Mouse (Mus musculus) large intestine, adult 2 months (tissue): ENCODE measurements around the gene Wbp11. TPM values are rescaled to one million over a fixed set of nuclear protein-coding genes. Genes with fewer than 3 reads are reported as not detected.
"Not testable (repeated sequence)": the region's sequence is repeated elsewhere in the genome, so short reads cannot be mapped to it uniquely, and the experiment has no call there.

Source experiments
- DNase-seq: peaks from one replicate; pipeline ENCODE4 v3.0.0-alpha.2; 2012; ENCODE audit warnings: low read depth, low spot score
- WGBS: fragments of 180-500 bp; shearing (Covaris S2); methylation state at CpG from one replicate; pipeline ENCODE4 v1.1.7; 2018; 5-methylcytosine and 5-hydroxymethylcytosine counted together
- polyA plus RNA-seq: library from polyadenylated mRNA; depleted of rRNA; stranded (reverse); fragments of >200 nt; gene quantifications from 2 replicates; pipeline ENCODE4 v1.2.3, GENCODE M21; 2012

The Wbp11 gene
- polyA plus RNA-seq, 1 experiment, result 26.9 TPM

DNA sequence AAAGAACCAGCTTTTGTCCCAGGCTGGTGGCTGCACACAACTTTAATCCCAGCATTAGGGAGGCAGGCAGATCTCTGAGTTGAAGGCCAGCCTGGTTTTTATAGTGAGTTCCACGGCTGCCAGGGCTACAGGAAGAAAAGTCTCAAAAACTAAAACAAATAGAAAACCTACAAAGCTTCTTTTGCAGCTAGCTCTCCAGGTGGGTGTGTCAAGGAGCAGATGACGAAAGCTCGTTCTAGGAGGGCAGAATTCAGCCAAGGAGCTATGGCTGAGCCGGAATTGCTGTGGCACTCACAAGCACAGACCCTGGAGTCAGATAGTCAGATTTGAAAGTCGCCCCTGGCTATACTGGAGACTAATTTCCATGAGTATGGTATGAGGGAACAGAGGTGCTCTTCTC lies 21.2 kb downstream of the Wbp11 start:
- no peak for DNase-seq
- WGBS, result 28% methylated on average over 5 of the region's 5 CpGs

DNA sequence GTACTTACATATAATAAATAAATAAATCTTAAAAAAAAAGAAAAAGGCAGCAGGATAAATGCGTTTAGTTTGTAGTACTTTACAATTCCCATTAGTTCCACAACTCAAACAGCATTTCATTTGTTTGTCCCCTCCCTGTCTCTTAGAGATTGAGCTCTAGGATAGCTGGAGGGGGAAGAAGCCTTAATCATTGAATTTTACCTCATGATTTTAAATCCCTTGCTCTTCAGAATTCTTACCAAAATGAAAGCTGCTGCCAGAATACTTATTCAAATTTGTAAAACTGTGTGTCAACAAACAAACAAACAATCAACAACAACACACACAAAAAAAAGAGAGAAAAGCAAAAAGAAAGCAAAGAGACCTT lies 22.6 kb downstream of the Wbp11 start:
- WGBS, result 21% methylated on average over 1 of the region's 1 CpGs
- no peak for DNase-seq

DNA sequence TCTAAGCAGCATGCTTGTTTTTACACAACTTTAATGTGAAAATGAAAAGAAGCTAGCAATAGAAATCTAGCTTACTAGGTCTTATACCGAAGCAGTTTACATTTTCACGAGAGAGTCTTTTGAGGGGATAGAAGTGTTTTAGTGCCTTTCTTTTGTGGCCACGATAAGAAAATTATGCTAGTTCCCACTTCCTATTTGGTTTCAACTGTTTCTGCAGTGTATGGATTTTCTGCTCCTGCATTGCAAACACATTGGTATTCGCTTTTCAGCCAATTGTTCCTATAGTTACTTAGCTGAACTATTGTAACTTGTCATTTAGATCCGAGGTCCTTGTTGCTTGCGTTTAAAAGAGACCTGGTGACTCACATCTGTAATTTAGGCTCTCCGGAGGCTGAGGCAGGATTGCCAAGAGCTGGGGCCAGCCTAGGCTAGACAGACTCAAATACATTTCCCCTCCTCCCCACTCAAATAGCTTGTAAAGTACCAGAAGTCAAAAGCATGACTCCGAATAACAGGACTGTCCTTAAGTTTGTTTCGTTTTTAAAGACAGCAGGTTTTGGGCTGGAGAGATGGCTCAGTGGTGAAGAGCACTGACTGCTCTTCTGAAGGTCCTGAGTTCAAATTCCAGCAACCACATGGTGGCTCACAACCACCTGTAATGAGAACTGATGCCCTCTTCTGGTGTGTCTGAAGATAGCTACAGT lies 23.2 kb downstream of the Wbp11 start:
- WGBS, result 7% methylated on average over 9 of the region's 9 CpGs
- no peak for DNase-seq

DNA sequence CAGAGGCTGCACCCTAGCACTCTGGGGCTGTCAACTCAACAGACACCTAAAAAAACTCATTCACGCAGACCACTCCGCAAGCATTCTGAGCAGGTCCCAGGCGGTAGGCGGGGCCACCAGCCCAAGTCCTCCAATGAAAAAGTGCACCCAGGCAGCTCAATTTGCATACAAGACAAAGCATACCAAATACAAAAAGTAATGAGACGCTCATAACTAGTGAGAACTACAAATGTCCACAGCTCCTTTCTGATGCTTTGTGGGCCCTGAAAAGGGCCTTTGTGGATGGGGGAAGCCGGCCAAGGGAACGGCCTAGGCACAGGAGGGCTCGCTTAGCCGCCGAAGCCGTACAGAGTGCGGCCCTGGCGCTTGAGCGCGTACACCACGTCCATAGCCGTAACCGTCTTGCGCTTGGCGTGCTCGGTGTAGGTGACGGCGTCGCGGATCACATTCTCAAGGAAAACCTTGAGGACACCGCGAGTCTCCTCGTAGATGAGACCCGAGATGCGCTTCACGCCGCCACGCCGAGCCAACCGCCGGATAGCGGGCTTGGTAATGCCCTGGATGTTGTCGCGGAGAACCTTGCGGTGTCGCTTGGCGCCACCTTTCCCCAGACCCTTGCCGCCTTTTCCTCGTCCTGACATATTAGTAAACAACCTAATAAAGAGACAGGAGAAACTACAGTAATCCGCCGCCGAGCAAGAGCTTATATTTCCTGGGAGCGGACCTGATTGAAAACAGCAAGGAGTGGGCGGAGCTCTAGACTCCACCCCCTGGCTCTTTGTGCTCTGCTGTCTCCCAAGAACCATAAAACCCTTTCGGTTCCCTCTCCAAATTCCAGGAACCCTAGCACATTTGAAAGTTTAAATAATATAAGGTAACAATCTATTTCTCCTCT lies 24.0 kb downstream of the Wbp11 start, which contains the start of gene Hist4h4:
Gene Hist4h4 (minus strand): TSS at position 677 of the 895 bp plus-strand sequence.
- no peak for DNase-seq
- WGBS, result 2% methylated on average over 50 of the region's 50 CpGs

DNA sequence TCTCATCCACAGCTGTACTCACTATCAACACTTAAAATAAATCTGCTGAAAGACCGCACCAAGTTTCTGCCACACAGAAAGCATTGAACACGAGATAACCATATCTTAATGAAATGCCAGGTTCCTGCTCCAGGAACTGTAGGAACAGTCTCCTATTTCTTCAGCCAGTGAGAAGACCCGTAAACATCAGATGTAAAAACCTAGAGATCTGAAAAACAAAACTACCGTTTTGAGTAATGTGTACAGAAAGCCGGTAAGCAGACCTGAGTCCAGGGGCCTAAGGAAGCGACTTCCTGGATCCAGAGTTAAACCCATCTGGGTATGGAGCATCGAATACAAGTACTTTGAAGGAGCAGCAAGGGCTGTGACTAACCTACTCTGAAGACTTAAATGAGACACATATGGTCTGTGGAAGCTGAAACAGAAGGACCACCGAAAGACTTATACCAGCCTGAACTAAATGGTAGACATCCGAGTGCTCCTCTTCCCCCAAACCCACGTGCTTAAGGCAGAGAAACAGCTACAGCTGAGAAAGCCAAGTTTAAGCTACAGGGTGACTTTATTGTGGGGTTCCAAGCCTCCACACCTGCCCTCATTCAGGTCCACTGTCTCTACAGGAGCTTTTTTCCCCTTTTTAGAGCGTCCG lies 24.8 kb downstream of the Wbp11 start:
- 9% methylated on average over 12 of the region's 12 CpGs for WGBS

DNA sequence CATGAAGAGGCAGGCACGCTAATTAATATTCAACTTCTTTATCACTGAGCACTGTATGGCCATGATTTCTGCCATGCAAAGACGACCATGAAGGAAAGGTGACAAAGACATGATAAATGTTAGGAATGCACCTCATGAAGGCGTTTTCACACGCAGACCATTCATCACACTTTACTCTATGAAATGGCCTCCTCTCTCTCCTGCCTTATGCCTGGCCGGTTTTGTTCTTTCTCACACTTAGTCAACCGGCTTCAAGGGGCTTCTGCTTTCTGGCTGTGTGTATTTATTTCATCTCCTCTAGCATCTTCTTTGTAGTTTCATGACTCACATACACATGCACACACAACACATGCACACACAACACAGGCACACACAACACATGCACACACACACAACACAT lies 26.8 kb downstream of the Wbp11 start:
- WGBS, result 82% methylated on average over 6 of the region's 6 CpGs
- no peak for DNase-seq

More for the DNA sequence above, 24.8 kb downstream of the Wbp11 start:
- no peak for DNase-seq

DNA sequence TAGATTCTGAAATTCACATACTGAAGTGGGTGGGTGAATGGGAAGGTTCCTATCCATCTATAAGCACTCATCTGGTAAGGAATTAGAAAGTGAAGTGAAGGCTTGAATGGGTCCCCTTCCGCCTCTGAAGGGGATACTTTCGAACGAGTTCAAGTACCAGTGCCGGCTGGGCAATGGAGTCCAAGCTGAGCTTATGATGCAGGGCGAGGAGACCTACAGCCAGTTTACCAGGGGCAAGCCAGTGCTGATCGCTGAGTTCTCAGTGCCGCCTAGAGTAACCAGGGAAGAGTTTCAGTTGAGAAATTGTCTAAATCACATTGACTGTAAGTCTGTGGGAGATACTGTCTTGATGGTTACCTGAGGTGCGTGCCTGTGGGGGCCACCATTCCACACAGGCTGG lies 27.3 kb downstream of the Wbp11 start:
- 92% methylated on average over 8 of the region's 8 CpGs for WGBS

DNA sequence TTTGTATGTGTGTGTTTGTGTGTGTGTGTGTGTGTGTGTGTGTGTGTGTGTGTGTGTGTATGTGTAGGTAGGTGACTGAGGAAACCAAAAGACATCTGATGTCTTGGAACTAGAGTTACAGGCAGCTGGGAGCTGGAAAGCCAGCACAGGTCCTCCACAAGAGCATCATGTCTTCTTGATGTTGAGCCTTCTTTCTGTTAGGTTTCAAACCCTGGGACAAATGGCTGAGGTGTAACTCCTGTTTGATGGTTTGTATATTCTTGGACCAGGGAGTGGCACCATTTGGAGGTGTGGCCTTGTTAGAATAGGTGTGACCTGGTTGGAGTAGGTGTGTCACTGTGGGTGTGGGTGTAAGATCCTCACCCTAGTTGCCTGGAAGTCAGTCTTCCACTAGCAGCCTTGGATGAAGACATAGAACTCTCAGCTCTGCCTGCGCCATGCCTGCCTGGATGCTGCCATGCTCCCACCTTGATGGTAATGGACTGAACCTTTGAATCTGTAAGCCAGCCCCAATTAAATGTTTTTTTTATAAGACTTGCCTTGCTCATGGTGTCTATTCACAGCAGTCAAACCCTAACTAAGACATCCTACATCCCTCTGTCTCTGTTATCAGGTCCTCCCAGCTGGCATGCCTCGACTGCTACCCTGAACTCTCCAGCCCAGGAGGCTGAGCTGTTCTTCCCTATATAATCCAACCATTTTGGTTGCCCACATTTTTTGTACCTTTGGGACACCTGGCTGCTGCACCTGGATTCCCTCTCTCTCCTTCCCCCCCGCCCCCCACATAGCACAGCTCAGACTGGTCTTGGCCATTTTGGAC lies 29.9 kb downstream of the Wbp11 start:
- WGBS, result 84% methylated on average over 3 of the region's 3 CpGs
- DNase-seq, result not testable (repeated sequence)

More for the DNA sequence above, 27.3 kb downstream of the Wbp11 start:
- no peak for DNase-seq

DNA sequence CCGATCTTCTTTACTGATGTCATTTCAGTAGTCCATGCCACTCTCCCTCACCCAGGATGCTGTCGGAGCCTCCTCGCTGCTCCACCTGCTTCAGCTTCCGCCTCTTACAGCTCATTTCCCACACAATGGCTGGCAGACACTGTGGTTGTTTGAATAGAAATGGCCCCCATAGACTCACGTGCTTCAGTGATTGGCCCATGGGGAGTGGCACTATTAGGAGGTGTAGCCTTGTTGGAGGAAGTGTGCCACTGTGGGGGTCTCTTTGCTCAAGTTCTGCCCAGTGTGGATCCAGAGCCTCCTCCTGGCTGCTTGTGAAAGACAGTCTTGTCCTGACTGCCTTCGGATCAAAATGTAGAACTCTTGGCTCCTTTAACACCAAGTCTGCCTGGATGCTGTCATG lies 32.2 kb downstream of the Wbp11 start:
- DNase-seq, result no peak
- 65% methylated on average over 6 of the region's 6 CpGs for WGBS

DNA sequence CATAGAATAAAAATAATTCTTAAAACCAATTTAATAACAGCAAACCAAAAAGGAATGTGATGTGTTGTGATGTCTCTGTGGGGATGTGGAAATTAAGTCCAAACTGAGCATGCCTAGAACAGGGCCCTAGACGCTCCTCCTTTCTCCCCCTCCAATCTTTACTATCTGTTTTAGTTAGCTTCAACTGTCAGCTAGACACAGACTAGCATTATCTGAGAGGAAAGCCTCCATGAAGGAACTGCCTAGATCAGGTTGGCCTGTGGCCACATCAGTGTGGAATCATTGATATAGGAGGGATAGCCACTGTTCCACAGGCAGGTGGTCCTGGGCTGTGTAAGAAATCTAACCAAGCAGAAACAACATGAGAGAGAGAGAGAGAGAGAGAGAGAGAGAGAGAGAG lies 32.9 kb downstream of the Wbp11 start:
- WGBS, result 68% methylated on average over 1 of the region's 1 CpGs

DNA sequence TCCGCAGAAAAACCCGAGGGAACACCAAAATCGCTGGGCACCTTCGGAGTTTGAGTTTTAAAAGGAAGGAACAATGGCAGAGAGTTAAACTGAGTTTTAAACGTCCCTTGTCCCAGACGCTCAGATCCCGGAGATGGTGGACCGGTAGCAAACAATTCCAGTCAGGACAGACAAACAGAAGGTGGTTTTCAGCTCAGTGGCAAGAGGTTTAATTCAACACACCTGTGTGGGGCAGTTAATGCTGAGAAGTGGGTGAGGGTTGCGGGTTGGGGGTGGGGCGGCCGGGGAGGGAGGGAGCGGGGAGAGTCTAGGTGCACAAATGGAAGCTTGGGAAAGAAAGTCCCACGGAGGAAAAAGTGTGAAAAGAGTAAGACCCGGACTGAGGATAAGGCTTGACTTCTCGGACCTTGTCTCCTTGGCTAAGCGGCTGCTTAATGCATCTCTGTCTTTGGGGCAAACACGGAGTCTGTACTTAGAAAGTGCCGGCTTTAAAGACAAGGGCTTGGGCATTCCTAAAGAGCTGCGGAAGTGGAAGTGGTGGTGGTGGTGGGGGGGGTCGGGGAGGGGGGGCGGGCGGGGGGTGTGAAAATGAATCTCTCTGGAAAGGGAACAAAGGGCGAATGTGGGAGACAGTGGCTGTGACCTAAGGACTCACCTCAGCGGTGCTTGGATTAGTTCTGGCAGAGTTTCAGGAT lies 34.1 kb downstream of the Wbp11 start:
- 2% methylated on average over 23 of the region's 24 CpGs for WGBS
- DNase-seq, result no peak

More for the DNA sequence above, 32.9 kb downstream of the Wbp11 start:
- no peak for DNase-seq

DNA sequence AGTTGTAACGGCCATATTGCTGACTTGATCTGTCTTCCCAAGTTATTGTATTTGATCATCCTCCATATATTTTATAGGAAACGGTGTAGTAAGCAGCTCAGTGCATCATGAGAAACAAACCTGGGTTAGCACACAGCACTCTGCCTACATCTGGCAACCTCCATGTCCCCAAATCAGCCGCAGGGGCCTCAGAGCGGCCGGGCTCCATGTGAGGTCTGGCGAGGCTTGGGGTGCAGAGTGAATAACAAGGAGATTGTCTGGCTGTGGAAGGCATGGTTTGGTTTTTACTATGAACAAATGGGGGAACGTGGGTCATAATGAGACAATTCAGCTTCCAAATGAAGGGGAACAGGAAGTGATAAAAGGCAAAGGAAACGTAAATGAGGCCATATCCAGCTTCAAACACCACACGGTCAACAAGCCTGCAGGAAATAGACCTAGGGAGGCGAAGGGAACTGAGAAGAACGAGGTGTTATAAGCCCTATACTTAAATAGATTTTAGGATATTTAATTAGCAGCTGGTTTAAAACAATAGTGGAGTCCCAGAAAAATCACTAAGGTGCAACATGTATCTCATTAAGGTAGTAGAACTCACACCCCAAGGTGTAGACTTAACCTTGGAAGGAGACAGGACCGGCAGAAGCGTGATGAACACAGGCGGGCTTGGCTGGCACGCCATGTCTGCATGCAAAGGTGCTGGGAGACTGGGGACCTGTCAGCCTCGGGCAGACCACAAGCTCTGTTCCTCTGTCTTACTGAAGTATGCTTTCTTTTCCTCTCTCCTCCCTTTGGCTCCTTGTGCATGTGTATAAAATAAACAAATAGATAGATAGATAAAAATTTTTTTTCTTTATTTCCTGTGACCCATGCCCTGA lies 34.9 kb downstream of the Wbp11 start:
- WGBS, result 29% methylated on average over 16 of the region's 16 CpGs
- no peak for DNase-seq

DNA sequence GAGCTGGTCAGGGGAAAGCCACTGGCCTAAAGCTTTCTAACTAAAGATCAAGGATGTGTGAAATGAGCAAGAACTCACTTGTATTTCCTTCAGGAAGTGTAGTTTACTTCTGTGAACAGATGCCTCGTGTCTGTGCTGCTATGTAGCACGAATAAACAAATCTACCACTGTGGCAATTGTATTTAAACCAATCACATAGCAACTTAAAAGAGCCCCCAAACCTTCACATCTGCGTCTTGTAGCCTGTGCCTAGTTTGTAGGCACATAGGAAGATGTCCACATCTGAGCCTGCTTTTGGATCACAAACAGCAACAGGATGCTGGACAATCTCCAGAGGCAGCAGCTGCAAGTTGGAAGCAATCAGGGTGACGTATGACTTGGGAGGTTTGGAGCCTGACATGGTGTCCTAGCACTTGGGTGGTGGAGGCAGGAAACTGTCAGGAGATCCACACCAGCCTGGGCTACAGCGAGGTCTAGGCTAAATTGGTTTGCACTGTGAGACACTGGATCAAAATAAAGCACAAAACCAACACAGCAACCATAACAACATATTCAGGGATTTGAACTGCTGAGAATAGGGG lies 38.6 kb downstream of the Wbp11 start:
- WGBS, result 53% methylated on average over 5 of the region's 5 CpGs
- DNase-seq, result no peak

DNA sequence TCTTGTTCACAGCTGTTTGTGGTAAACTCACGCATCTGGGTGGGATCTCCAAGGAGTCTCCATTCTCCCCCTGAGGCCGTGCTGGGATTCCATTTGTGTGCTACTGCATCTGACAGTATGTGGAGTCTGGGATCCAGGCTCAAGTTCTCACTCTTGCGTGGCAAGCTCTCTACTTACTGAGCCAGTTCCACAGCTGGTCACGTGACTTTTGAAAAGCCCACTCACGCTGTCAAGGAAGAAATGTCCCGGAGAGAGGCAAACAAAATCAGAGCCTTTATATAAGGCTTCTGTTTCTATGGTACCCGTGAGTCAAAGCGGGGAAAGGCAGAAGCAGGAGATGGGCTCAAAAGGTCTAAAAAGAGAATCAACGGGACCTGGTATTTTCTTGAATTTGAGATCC lies 45.3 kb downstream of the Wbp11 start:
- WGBS, result 40% methylated on average over 9 of the region's 9 CpGs
- no peak for DNase-seq

DNA sequence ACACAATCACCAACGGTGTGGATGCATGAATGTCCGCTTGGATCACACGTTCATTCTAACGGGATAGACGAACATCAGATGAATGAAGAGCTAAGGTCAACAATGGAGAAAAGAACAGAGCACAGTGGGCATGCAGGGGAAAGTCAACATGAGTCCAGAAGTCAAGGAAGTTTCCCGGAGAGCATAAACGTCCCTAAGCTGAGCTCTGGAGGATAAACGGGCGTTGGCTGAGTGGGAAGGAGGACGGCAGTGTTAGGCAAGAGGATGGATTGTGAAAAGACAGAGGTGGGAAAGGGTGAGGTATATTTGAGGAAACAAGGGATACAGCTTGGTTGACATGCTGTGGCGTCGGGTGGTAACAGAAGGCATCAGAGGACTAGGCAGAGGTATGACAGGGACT lies 45.9 kb downstream of the Wbp11 start:
- 33% methylated on average over 12 of the region's 12 CpGs for WGBS
- DNase-seq, result no peak

DNA sequence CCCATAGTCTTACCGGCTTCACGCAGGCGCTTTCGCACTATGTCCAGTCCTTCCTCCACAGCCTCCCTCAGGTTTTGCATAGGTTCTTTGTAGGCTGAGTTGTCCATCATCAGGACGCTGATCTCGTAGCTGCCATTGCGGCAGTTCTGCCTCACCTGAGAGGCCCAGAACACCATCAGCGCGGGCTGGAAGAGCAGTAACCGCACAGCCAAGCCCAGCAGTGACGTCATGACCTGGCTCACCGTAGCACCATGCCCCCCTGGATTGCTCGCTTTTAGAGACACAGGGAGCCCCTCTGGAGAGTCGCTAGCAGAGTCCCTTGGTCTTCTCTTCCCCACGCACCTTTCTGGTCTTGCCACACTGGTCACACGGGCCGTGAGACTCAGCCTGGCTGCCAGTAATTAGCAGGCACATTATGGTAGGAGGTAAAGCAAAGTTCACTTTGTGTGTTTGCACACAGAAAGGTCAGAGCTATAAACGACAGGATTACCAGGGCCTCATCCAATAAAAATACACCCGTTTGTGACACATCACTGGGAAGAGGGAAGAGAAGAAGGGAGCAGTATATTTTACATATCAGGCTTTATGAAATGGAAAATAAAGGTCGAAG lies 46.6 kb downstream of the Wbp11 start, which contains the start of gene Gucy2c:
Gene Gucy2c (minus strand): TSS at position 389 of the 610 bp plus-strand sequence.
- WGBS, result 30% methylated on average over 20 of the region's 20 CpGs
- DNase-seq, result peak; percentile 89

DNA sequence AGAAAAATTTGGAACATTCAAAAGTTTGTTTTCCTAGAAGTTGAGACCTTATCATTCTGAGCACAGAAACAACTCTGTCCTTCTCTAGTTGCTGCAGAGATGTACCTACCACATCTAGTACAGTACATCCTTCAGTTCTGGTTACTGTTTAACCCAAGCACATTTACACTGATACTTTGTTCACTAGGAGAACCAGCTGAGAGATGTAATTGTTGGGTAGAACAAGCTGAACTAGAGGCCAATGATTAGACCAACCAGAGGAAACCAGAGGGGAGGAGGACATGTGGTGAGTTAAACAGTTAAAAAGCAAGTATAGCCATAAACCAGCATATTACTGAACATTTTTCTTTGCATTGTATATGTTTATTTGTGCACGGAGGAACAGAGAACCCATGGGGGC lies 51.6 kb downstream of the Wbp11 start:
- DNase-seq, result no peak
- 30% methylated on average over 1 of the region's 1 CpGs for WGBS
